ENCODE assay signal across 8 mouse cellular contexts in genomic region chr10:43477865-43478681, GRCm38 (mm10). TPM values are rescaled to one million over a fixed set of nuclear protein-coding genes. Genes with fewer than 3 reads are reported as not detected.
DNase-seq lines count a peak whose midpoint lies in the region; ATAC-seq and TF ChIP-seq lines count a peak whose summit lies in the region.

No protein-coding gene starts in this region.

- peak; percentile 43 for ATAC-seq in forebrain, embryonic 14.5 days
- peak; percentile 36; the same call in 1 of the 2 replicates for ATAC-seq in lung, embryonic 15.5 days (ENCODE audit: borderline replicate concordance, extremely low read depth, low FRiP score, low TSS enrichment)

- H3K9me3 ChIP-seq in ES-Bruce4 (replicated peaks; ENCODE audit: control insufficient read depth, insufficient read depth, low read length, poor library complexity, severe bottlenecking), result no peaks in the 10 kb centered on the region
- H3K9me3 ChIP-seq in forebrain, embryonic 14.5 days (replicated peaks; ENCODE audit: control insufficient read depth, low read length), result no peaks in the 10 kb centered on the region
- no peaks in the 10 kb centered on the region for H3K9me3 ChIP-seq in lung, embryonic 15.5 days

- WGBS in forebrain, embryonic 14.5 days, result under 1% methylated on average over 42 of the region's 42 CpGs
- under 1% methylated on average over 42 of the region's 42 CpGs for WGBS in lung, embryonic 15.5 days

- no peaks in the 10 kb centered on the region for H3K27me3 ChIP-seq in ES-Bruce4 (ENCODE audit: control insufficient read depth, insufficient read depth, low read length, poor library complexity, severe bottlenecking)
- no peaks in the 10 kb centered on the region for H3K27me3 ChIP-seq in forebrain, embryonic 14.5 days (replicated peaks; ENCODE audit: control insufficient read depth, insufficient read depth, low read length)
- H3K27me3 ChIP-seq in lung, embryonic 15.5 days, result no peaks in the 10 kb centered on the region

- H3K9ac ChIP-seq in ES-Bruce4 (ENCODE audit: low read depth, poor library complexity, severe bottlenecking), result peak overlapping the region; percentile 100
- peak overlapping the region; percentile 97 for H3K9ac ChIP-seq in forebrain, embryonic 14.5 days (ENCODE audit: low read length)
- peak overlapping the region; percentile 96 for H3K9ac ChIP-seq in lung, embryonic 15.5 days

- TF ChIP-seq POLR2A in ES-Bruce4 (IDR thresholded peaks at IDR 0.05; ENCODE audit: insufficient read depth, low read length), result peak; percentile 59

- TF ChIP-seq CTCF in ES-Bruce4 (IDR thresholded peaks at IDR 0.05; ENCODE audit: low read depth, low read length), result no peak
- TF ChIP-seq CTCF in layer of hippocampus, adult 2 months (conservative IDR thresholded peaks at IDR 0.05), result no peak

- peak overlapping the region; percentile 93 for H3K4me2 ChIP-seq in forebrain, embryonic 14.5 days (ENCODE audit: low read length)
- peak overlapping the region; percentile 85 for H3K4me2 ChIP-seq in lung, embryonic 15.5 days

- peak overlapping the region; percentile 90 for H3K4me3 ChIP-seq in ES-Bruce4 (ENCODE audit: low read depth, low read length)
- peak overlapping the region; percentile 74 for H3K4me3 ChIP-seq in forebrain, embryonic 14.5 days (ENCODE audit: low read depth, low read length)
- H3K4me3 ChIP-seq in layer of hippocampus, adult 2 months, result peak overlapping the region; percentile 71
- H3K4me3 ChIP-seq in lung, embryonic 15.5 days, result peak overlapping the region; percentile 91

- H3K4me1 ChIP-seq in ES-Bruce4 (ENCODE audit: control insufficient read depth, insufficient read depth, low read length), result peaks cover 10% of the 10 kb centered on the region
- peaks cover 21% of the 10 kb centered on the region for H3K4me1 ChIP-seq in forebrain, embryonic 14.5 days (ENCODE audit: control insufficient read depth, insufficient read depth, low read length)
- peaks cover 30% of the 10 kb centered on the region for H3K4me1 ChIP-seq in lung, embryonic 15.5 days

- no peak for TF ChIP-seq EP300 in ES-Bruce4 (IDR thresholded peaks at IDR 0.05; ENCODE audit: insufficient read depth, low read depth, low read length)

- H3K36me3 ChIP-seq in ES-Bruce4 (ENCODE audit: control insufficient read depth, insufficient read depth, low read length, poor library complexity, severe bottlenecking), result no peaks in the 10 kb centered on the region
- no peaks in the 10 kb centered on the region for H3K36me3 ChIP-seq in forebrain, embryonic 14.5 days (ENCODE audit: control insufficient read depth, insufficient read depth, low read length)
- no peaks in the 10 kb centered on the region for H3K36me3 ChIP-seq in lung, embryonic 15.5 days

- peak; percentile 34 for DNase-seq in brain, embryonic 18.5 days (ENCODE audit: low read depth, low spot score)
- DNase-seq in forebrain, embryonic 14.5 days (ENCODE audit: low spot score), result peak; percentile 80
- peak; percentile 11 for DNase-seq in heart, postnatal 25 days (ENCODE audit: low spot score)
- DNase-seq in layer of hippocampus, adult 2 months (ENCODE audit: low spot score in 2 of 2), result peak; percentile 23 to 27
- peak; percentile 28 for DNase-seq in ovary, postnatal 14 days (ENCODE audit: low spot score)
- DNase-seq in thymus, postnatal 4 days, result peak; percentile 51

- peak overlapping the region; percentile 96 for H3K27ac ChIP-seq in ES-Bruce4 (ENCODE audit: insufficient read depth, low read length)
- H3K27ac ChIP-seq in forebrain, embryonic 14.5 days (ENCODE audit: low read depth, low read length), result peak overlapping the region; percentile 98
- peak overlapping the region; percentile 90 for H3K27ac ChIP-seq in layer of hippocampus, adult 2 months
- H3K27ac ChIP-seq in lung, embryonic 15.5 days, result peak overlapping the region; percentile 97

- intact Hi-C loops in heart, postnatal 25 days (cut with DNase I), result loop anchor here (2.0 kb wide), 1 partner anchor 21 kb away; no protein-coding TSS in a partner anchor

RNA-seq across cellular contexts. Expression of gene Bend3, which starts 0.6 kb away (rescaled TPM):
- polyA plus RNA-seq in ES-Bruce4 (2011; ENCODE audit: insufficient read depth, insufficient read length, low read depth, missing spikeins), result 18.2 and 18.9 TPM in 2 replicates
- polyA plus RNA-seq in forebrain, embryonic 14.5 days (2014; fragmentation: Nextera tagmentation; extraction: Ambion mirVana), result 2.8 and 3.2 TPM in 2 replicates
- 1 to 10 TPM; 5.5 to 5.9 TPM for total RNA-seq in heart, postnatal 25 days (2021)
- total RNA-seq in layer of hippocampus, adult 2 months (2021), result 1 to 10 TPM; 5.2 to 6.2 TPM
- 4.0 and 4.3 TPM in 2 replicates for polyA plus RNA-seq in lung, embryonic 15.5 days (2015; fragmentation: Nextera tagmentation; extraction: Ambion mirVana)

RNA-seq across cellular contexts. Expression of gene Gm9803, which starts 45.8 kb away (rescaled TPM):
- 28.5 and 40.0 TPM in 2 replicates for polyA plus RNA-seq in ES-Bruce4 (2011; ENCODE audit: insufficient read depth, insufficient read length, low read depth, missing spikeins)
- polyA plus RNA-seq in forebrain, embryonic 14.5 days (2014; fragmentation: Nextera tagmentation; extraction: Ambion mirVana), result 13.7 and 22.1 TPM in 2 replicates
- total RNA-seq in heart, postnatal 25 days (2021), result 10 to 100 TPM in 1 of 2 experiments, 1 to 10 TPM in 1; 9.1 to 18.4 TPM
- total RNA-seq in layer of hippocampus, adult 2 months (2021), result 10 to 100 TPM; 12.5 to 12.7 TPM
- polyA plus RNA-seq in lung, embryonic 15.5 days (2015; fragmentation: Nextera tagmentation; extraction: Ambion mirVana), result 10.8 and 15.1 TPM in 2 replicates

Comparison
In these comparisons a context has a peak if more than half of its experiments do, and no peak if none do; other contexts are left out.
1. Peak in every context shown above with its lines: DNase-seq, ATAC-seq, H3K4me3 ChIP-seq and H3K27ac ChIP-seq.
2. DNase-seq: peak in every context shown above with its lines; median percentile 80 in forebrain, embryonic 14.5 days; 51 in thymus, postnatal 4 days; 34 in brain, embryonic 18.5 days; 28 in ovary, postnatal 14 days; 25 in layer of hippocampus, adult 2 months; 11 in heart, postnatal 25 days.